Mouse (Mus musculus): ENCODE data around the gene Ccdc191. TPM values are rescaled to one million over a fixed set of nuclear protein-coding genes. Genes with fewer than 3 reads are reported as not detected.

Gene Ccdc191
- polyA plus RNA-seq, 1 experiment = 0.12 TPM

DNA sequence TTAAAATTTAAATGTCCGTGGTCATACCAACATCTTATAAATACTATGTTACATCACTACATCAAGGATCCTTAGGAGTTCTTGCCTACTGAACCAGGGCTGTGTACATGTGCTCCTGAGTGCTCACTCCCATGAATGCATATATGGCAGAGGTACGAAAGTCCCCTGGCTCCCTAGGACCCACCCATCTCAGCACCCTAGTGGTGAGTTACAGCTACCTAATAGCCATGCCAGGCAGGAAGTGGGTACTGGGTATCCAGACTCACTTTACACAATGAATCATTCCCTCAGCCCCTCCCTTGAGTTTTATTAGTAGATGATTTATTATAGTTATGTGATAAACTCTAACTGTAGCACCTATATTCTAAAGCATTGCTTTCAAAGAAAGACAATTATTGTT, 7.3 kb upstream of the Ccdc191 start:
- H3K36me3 ChIP-seq (ENCODE audit: control insufficient read depth) = peaks cover 25% of the 10 kb centered on the region

DNA sequence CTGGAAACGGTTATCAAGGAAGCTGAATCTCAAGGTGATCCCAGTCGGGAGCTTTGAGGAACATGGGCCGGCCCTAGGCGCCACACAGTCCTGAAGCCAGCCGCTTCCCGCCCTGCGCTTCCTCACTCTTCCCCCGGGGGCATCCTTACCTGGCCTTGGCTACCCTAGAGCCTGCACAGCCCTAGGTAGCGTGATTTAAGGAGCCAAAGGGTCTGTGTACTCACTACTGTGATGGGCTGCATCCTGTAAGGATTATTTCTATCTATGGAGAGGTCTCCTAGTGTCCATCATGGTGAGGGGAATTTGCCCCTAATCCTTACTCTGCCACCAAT, 371 bp downstream of the Ccdc191 start:
- TF ChIP-seq GATA1 (IDR thresholded peaks at IDR 0.05; ENCODE audit: low read length) = no peak
- no peak for TF ChIP-seq TAL1 (IDR thresholded peaks at IDR 0.05; ENCODE audit: low read length)
- Histone ChIP-seq H3K27me3 (ENCODE audit: control insufficient read depth) (no peaks in the 10 kb centered on the region), H3K9me3 (ENCODE audit: control insufficient read depth, low read length) (no peaks in the 10 kb centered on the region), H3K4me1 (ENCODE audit: control insufficient read depth) (peaks cover 25% of the 10 kb centered on the region), H3K4me3 (replicated peaks) (peak overlapping the region; percentile 87), H3K36me3 (ENCODE audit: control insufficient read depth) (no peaks in the 10 kb centered on the region)

More for the DNA sequence above, 7.3 kb upstream of the Ccdc191 start:
- H3K4me1 ChIP-seq (ENCODE audit: control insufficient read depth) = no peaks in the 10 kb centered on the region
- TF ChIP-seq TAL1 (IDR thresholded peaks at IDR 0.05; ENCODE audit: low read length) (no peak), GATA1 (IDR thresholded peaks at IDR 0.05; ENCODE audit: low read length) (no peak)
- H3K9me3 ChIP-seq (ENCODE audit: control insufficient read depth, low read length) = no peaks in the 10 kb centered on the region
- H3K4me3 ChIP-seq (replicated peaks) = no peak overlapping the region
- no peaks in the 10 kb centered on the region for H3K27me3 ChIP-seq (ENCODE audit: control insufficient read depth)

- Histone ChIP-seq H3K4me1 (ENCODE audit: control insufficient read depth) (peaks cover 25% of the 10 kb centered on the region), H3K9me3 (ENCODE audit: control insufficient read depth, low read length) (no peaks in the 10 kb centered on the region), H3K36me3 (ENCODE audit: control insufficient read depth) (no peaks in the 10 kb centered on the region), H3K27me3 (ENCODE audit: control insufficient read depth) (no peaks in the 10 kb centered on the region), H3K4me3 (replicated peaks) (peak overlapping the region; percentile 87)
- TF ChIP-seq TAL1 (IDR thresholded peaks at IDR 0.05; ENCODE audit: low read length) (no peak), GATA1 (IDR thresholded peaks at IDR 0.05; ENCODE audit: low read length) (no peak)
Measured at GRCm38 (mm10) chr16:43890747-43891336, 1.2 kb downstream of the Ccdc191 start.

DNA sequence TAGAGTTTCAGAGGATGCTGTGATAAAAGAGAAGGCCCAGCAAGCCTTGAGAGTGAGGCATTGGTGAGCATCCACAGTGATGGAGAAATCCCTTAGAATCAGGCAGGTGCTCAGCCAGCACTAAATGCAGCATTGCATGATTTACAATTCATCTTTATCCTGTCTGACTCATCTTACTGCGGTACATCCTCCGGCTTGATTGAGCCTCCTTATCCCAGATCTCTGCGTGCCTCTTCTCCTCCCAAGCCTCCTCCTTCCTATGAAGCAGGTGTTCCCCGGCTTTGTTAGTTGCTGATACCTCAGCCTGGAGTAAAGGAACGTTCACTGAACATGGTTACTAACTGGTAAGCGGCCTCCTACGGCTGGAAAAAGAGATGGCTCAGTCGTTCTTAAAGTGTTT, 4.9 kb downstream of the Ccdc191 start:
- Histone ChIP-seq H3K36me3 (ENCODE audit: control insufficient read depth) (no peaks in the 10 kb centered on the region), H3K4me1 (ENCODE audit: control insufficient read depth) (peaks cover 13% of the 10 kb centered on the region), H3K27me3 (ENCODE audit: control insufficient read depth) (no peaks in the 10 kb centered on the region), H3K4me3 (replicated peaks) (no peak overlapping the region), H3K9me3 (ENCODE audit: control insufficient read depth, low read length) (no peaks in the 10 kb centered on the region)
- TF ChIP-seq TAL1 (IDR thresholded peaks at IDR 0.05; ENCODE audit: low read length) (no peak), GATA1 (IDR thresholded peaks at IDR 0.05; ENCODE audit: low read length) (no peak)

- no peak overlapping the region for H3K4me3 ChIP-seq (replicated peaks)
- H3K36me3 ChIP-seq (ENCODE audit: control insufficient read depth) = no peaks in the 10 kb centered on the region
- no peak for TF ChIP-seq GATA1 (IDR thresholded peaks at IDR 0.05; ENCODE audit: low read length)
- TF ChIP-seq TAL1 (IDR thresholded peaks at IDR 0.05; ENCODE audit: low read length) = no peak
- H3K4me1 ChIP-seq (ENCODE audit: control insufficient read depth) = peaks cover 6% of the 10 kb centered on the region
- H3K27me3 ChIP-seq (ENCODE audit: control insufficient read depth) = no peaks in the 10 kb centered on the region
- no peaks in the 10 kb centered on the region for H3K9me3 ChIP-seq (ENCODE audit: control insufficient read depth, low read length)
Measured at GRCm38 (mm10) chr16:43900138-43900537, 10.5 kb downstream of the Ccdc191 start.

DNA sequence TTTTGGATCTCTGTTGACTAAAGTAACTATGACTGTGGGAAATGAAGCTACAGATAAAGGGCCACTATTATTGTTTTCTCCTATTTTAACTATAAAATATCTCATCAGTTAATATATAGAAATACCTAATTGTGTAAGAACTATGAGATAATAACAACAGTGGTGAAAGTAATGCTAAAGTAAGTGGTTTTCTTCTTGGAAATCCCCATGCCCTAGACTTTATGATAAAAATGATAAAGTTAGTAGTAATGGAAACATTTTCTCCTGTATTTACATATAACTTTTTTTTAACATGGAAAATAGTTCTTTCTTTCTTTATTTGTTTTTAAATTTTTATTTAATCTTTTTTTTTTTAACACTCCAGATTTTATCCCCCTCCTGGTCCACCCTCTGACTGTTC, 11.0 kb downstream of the Ccdc191 start:
- Histone ChIP-seq H3K27me3 (ENCODE audit: control insufficient read depth) (no peaks in the 10 kb centered on the region), H3K9me3 (ENCODE audit: control insufficient read depth, low read length) (no peaks in the 10 kb centered on the region), H3K4me1 (ENCODE audit: control insufficient read depth) (peaks cover 6% of the 10 kb centered on the region), H3K36me3 (ENCODE audit: control insufficient read depth) (no peaks in the 10 kb centered on the region), H3K4me3 (replicated peaks) (no peak overlapping the region)
- no peak for TF ChIP-seq GATA1 (IDR thresholded peaks at IDR 0.05; ENCODE audit: low read length)
- no peak for TF ChIP-seq TAL1 (IDR thresholded peaks at IDR 0.05; ENCODE audit: low read length)

GRCm38 (mm10) chr16:43908881-43909280, 19.3 kb downstream of the Ccdc191 start:
- no peaks in the 10 kb centered on the region for H3K27me3 ChIP-seq (ENCODE audit: control insufficient read depth)
- no peak for TF ChIP-seq GATA1 (IDR thresholded peaks at IDR 0.05; ENCODE audit: low read length)
- TF ChIP-seq TAL1 (IDR thresholded peaks at IDR 0.05; ENCODE audit: low read length) = no peak
- H3K36me3 ChIP-seq (ENCODE audit: control insufficient read depth) = peaks cover 5% of the 10 kb centered on the region; the same call in 1 of the 2 replicates

DNA sequence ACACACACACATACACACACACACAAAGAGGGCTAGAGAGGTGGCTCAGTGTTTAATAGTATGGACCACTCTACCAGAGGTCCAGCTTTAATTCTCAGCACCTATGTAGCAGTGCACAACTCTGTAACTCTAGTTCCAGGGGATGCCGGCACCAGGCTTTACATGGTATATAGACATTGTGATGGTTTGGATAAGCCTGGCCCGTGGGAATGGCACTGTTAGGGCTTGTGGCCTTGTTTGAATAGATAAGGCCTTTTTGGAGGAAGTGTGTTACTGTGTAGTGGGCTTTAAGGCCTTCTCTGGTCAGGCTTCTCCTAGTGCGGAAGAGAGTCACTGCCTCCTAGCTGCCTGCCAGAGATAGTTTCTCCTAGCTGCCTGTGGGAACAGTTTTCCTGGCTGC, 29.3 kb downstream of the Ccdc191 start:
- Histone ChIP-seq H3K36me3 (ENCODE audit: control insufficient read depth) (peaks cover 2% of the 10 kb centered on the region; the same call in 1 of the 2 replicates), H3K4me3 (replicated peaks) (no peak overlapping the region), H3K4me1 (ENCODE audit: control insufficient read depth) (0 out of 2 replicates have a peak, but pooled peaks cover 5% of the 10 kb centered on the region), H3K27me3 (ENCODE audit: control insufficient read depth) (no peaks in the 10 kb centered on the region), H3K9me3 (ENCODE audit: control insufficient read depth, low read length) (no peaks in the 10 kb centered on the region)
- no peak for TF ChIP-seq GATA1 (IDR thresholded peaks at IDR 0.05; ENCODE audit: low read length)
- TF ChIP-seq TAL1 (IDR thresholded peaks at IDR 0.05; ENCODE audit: low read length) = no peak

More at GRCm38 (mm10) chr16:43908881-43909280, 19.3 kb downstream of the Ccdc191 start:
- Histone ChIP-seq H3K9me3 (ENCODE audit: control insufficient read depth, low read length) (no peaks in the 10 kb centered on the region), H3K4me1 (ENCODE audit: control insufficient read depth) (no peaks in the 10 kb centered on the region), H3K4me3 (replicated peaks) (no peak overlapping the region)

DNA sequence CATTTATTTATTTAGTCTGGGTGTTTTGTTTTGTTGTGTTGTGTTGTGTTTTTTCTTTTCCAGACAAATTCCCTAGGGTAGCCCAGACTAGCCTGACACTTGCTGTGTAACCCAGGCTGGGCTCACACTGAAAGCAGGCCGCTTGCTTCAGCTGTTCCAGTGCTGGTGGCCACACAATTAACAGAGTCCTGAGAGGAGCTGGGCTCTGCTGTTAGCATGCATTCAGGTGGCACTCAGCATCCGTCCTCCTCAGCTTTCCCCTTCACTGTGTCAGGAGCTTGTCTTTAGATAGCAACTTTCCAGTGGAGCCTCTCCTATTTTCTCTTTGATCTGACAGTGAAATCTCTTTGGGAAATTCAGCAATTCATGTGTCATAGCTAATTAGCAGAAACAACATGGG, 32.4 kb downstream of the Ccdc191 start:
- no peaks in the 10 kb centered on the region for H3K9me3 ChIP-seq (ENCODE audit: control insufficient read depth, low read length)
- H3K36me3 ChIP-seq (ENCODE audit: control insufficient read depth) = peaks cover 2% of the 10 kb centered on the region; the same call in 1 of the 2 replicates
- TF ChIP-seq GATA1 (IDR thresholded peaks at IDR 0.05; ENCODE audit: low read length) (no peak), TAL1 (IDR thresholded peaks at IDR 0.05; ENCODE audit: low read length) (no peak)
- H3K4me1 ChIP-seq (ENCODE audit: control insufficient read depth) = 0 out of 2 replicates have a peak, but pooled peaks cover 5% of the 10 kb centered on the region
- no peaks in the 10 kb centered on the region for H3K27me3 ChIP-seq (ENCODE audit: control insufficient read depth)
- no peak overlapping the region for H3K4me3 ChIP-seq (replicated peaks)

DNA sequence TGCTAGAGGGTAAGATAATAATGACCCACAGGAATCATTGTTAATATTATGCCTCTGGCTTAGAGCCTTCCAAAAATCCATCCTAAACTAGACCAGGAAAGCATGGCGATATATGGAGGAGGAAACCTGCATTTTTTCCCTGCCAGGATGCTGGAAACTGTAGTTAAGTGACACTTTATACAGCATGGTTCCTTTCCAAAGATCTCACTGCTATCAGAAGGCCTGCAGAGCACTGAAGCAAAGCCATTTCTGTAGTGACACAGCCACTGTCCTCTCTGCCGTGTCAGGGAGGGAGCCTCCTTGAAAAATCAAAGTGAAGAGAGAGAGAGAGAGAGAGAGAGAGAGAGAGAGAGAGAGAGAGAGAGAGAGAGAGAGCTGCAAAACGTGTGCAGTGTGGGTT, 33.0 kb downstream of the Ccdc191 start:
- Histone ChIP-seq H3K9me3 (ENCODE audit: control insufficient read depth, low read length) (no peaks in the 10 kb centered on the region), H3K27me3 (ENCODE audit: control insufficient read depth) (no peaks in the 10 kb centered on the region), H3K4me1 (ENCODE audit: control insufficient read depth) (0 out of 2 replicates have a peak, but pooled peaks cover 5% of the 10 kb centered on the region), H3K4me3 (replicated peaks) (no peak overlapping the region), H3K36me3 (ENCODE audit: control insufficient read depth) (peaks cover 2% of the 10 kb centered on the region; the same call in 1 of the 2 replicates)
- TF ChIP-seq TAL1 (IDR thresholded peaks at IDR 0.05; ENCODE audit: low read length) (no peak), GATA1 (IDR thresholded peaks at IDR 0.05; ENCODE audit: low read length) (no peak)
